Mouse (Mus musculus) cerebellum, adult 2 months (tissue): Measurements from ENCODE around the gene Inpp4b.

Experiments
- CTCF ChIP-seq: fragments of 200-500 bp; IDR thresholded peaks from 2 replicates; pipeline ENCODE4 v1.5.1; 2011; ENCODE audit warnings: low read depth, mild to moderate bottlenecking, control low read depth, low read length, moderate library complexity, borderline replicate concordance; ENCODE audit not compliant: insufficient read depth
- POLR2A ChIP-seq: fragments of 200-500 bp; IDR thresholded peaks from 2 replicates; pipeline ENCODE4 v1.6.1; 2011; ENCODE audit warnings: low read length, control low read depth, borderline replicate concordance; ENCODE audit not compliant: insufficient read depth

- TF ChIP-seq POLR2A (no peak), CTCF (no peak)
Observed at GRCm38 (mm10) chr8:81735655-81736054, 393.3 kb downstream of the Inpp4b start.
